Mouse (Mus musculus): ENCODE results near the gene Atp2b4. TPM values are rescaled to one million over a fixed set of nuclear protein-coding genes. Genes with fewer than 3 reads are reported as not detected.
"Not testable (repeated sequence)": the region's sequence is repeated elsewhere in the genome, so short reads cannot be mapped to it uniquely, and the experiment has no call there.

Atp2b4 gene
- total RNA-seq, 4 experiments from 2014 or later = 85.7 to 102 (median 91.8) TPM

- DNase-seq (ENCODE audit: low spot score in 2 of 2) = no peak
Observed at GRCm38 (mm10) chr1:133751621-133752020, 49.2 kb downstream of the Atp2b4 start.

GRCm38 (mm10) chr1:133749954-133750353 lies 50.9 kb downstream of the Atp2b4 start:
- no peak for DNase-seq (ENCODE audit: low spot score in 2 of 2)

GRCm38 (mm10) chr1:133745078-133745495 lies 55.8 kb downstream of the Atp2b4 start:
- no peak for DNase-seq (ENCODE audit: low spot score in 2 of 2)

- peak in 1 of 2 experiments; percentile 47 for DNase-seq (ENCODE audit: low spot score in 2 of 2)
Observed at GRCm38 (mm10) chr1:133744609-133745008, 56.2 kb downstream of the Atp2b4 start.

- DNase-seq (ENCODE audit: low spot score in 2 of 2) = no peak
Observed at GRCm38 (mm10) chr1:133742517-133742916, 58.3 kb downstream of the Atp2b4 start.

- DNase-seq (ENCODE audit: low spot score in 2 of 2) = no peak
Observed at GRCm38 (mm10) chr1:133741881-133742434, 58.9 kb downstream of the Atp2b4 start.

- no peak for DNase-seq (ENCODE audit: low spot score in 2 of 2)
Observed at GRCm38 (mm10) chr1:133741171-133741570, 59.7 kb downstream of the Atp2b4 start.

- DNase-seq (ENCODE audit: low spot score in 2 of 2) = no peak
Observed at GRCm38 (mm10) chr1:133736664-133737063, 64.2 kb downstream of the Atp2b4 start.

GRCm38 (mm10) chr1:133735995-133736652 lies 64.7 kb downstream of the Atp2b4 start:
- DNase-seq (ENCODE audit: low spot score in 2 of 2) = peak; percentile 47 to 77

- DNase-seq (ENCODE audit: low spot score in 2 of 2) = no peak
Observed at GRCm38 (mm10) chr1:133732814-133733213, 68.0 kb downstream of the Atp2b4 start.

GRCm38 (mm10) chr1:133728339-133728738 lies 72.5 kb downstream of the Atp2b4 start:
- DNase-seq (ENCODE audit: low spot score in 2 of 2) = no peak

- no peak for DNase-seq (ENCODE audit: low spot score in 2 of 2)
Observed at GRCm38 (mm10) chr1:133720342-133720741, 80.5 kb downstream of the Atp2b4 start.

GRCm38 (mm10) chr1:133718786-133719185 lies 82.1 kb downstream of the Atp2b4 start:
- no peak for DNase-seq (ENCODE audit: low spot score in 2 of 2)

- DNase-seq (ENCODE audit: low spot score in 2 of 2) = no peak
Observed at GRCm38 (mm10) chr1:133718296-133718695, 82.5 kb downstream of the Atp2b4 start.

- DNase-seq (ENCODE audit: low spot score in 2 of 2) = no peak
Observed at GRCm38 (mm10) chr1:133716464-133716863, 84.4 kb downstream of the Atp2b4 start.

GRCm38 (mm10) chr1:133715191-133715590 lies 85.7 kb downstream of the Atp2b4 start:
- DNase-seq (ENCODE audit: low spot score in 2 of 2) = no peak

GRCm38 (mm10) chr1:133713009-133713370 lies 87.9 kb downstream of the Atp2b4 start:
- DNase-seq (ENCODE audit: low spot score in 2 of 2) = no peak

GRCm38 (mm10) chr1:133712288-133713008 lies 88.4 kb downstream of the Atp2b4 start:
- DNase-seq (ENCODE audit: low spot score in 2 of 2) = no peak

GRCm38 (mm10) chr1:133711376-133711775 lies 89.5 kb downstream of the Atp2b4 start:
- DNase-seq (ENCODE audit: low spot score in 2 of 2) = no peak

GRCm38 (mm10) chr1:133710895-133711294 lies 89.9 kb downstream of the Atp2b4 start:
- no peak for DNase-seq (ENCODE audit: low spot score in 2 of 2)

- DNase-seq (ENCODE audit: low spot score in 2 of 2) = no peak
Observed at GRCm38 (mm10) chr1:133709292-133709691, 91.5 kb downstream of the Atp2b4 start.

- DNase-seq (ENCODE audit: low spot score in 2 of 2) = not testable (repeated sequence)
Observed at GRCm38 (mm10) chr1:133701824-133702223, 99.0 kb downstream of the Atp2b4 start.

Data from layer of hippocampus, adult 8-10 months (tissue).